Mouse (Mus musculus): ENCODE results near the gene Hspb2.

Gene Hspb2

GRCm38 (mm10) chr9:50752054-50752602 lies at the start of gene Hspb2:
Hspb2 (minus strand) TSS chr9:50752354.
- no peak for DNase-seq (ENCODE audit: low spot score)

GRCm38 (mm10) chr9:50800985-50801384 lies 48.8 kb upstream of the Hspb2 start:
- no peak for DNase-seq (ENCODE audit: low spot score)

GRCm38 (mm10) chr9:50798368-50798767 lies 46.2 kb upstream of the Hspb2 start:
- DNase-seq (ENCODE audit: low spot score): no peak

GRCm38 (mm10) chr9:50797641-50798040 lies 45.5 kb upstream of the Hspb2 start:
- no peak for DNase-seq (ENCODE audit: low spot score)

GRCm38 (mm10) chr9:50796776-50797175 lies 44.6 kb upstream of the Hspb2 start:
- DNase-seq (ENCODE audit: low spot score): no peak

GRCm38 (mm10) chr9:50795266-50795665 lies 43.1 kb upstream of the Hspb2 start:
- no peak for DNase-seq (ENCODE audit: low spot score)

GRCm38 (mm10) chr9:50782155-50782554 lies 30.0 kb upstream of the Hspb2 start:
- DNase-seq (ENCODE audit: low spot score): no peak

GRCm38 (mm10) chr9:50776162-50776760 lies 24.1 kb upstream of the Hspb2 start:
- DNase-seq (ENCODE audit: low spot score): no peak

- DNase-seq (ENCODE audit: low spot score): no peak
Measured at GRCm38 (mm10) chr9:50775662-50776126, 23.5 kb upstream of the Hspb2 start.

- peak; percentile 70 for DNase-seq (ENCODE audit: low spot score)
Measured at GRCm38 (mm10) chr9:50774991-50775612, 22.9 kb upstream of the Hspb2 start, which contains the start of the genes Alg9 and 1110032A03Rik. Alg9 (plus strand) TSS chr9:50775019. 1110032A03Rik (minus strand) TSS chr9:50775520.

GRCm38 (mm10) chr9:50774026-50774462 lies 21.9 kb upstream of the Hspb2 start:
- no peak for DNase-seq (ENCODE audit: low spot score)

GRCm38 (mm10) chr9:50770011-50770410 lies 17.9 kb upstream of the Hspb2 start:
- DNase-seq (ENCODE audit: low spot score): no peak

GRCm38 (mm10) chr9:50768107-50769002 lies 16.2 kb upstream of the Hspb2 start, which contains the start of gene Fdxacb1:
Fdxacb1 (plus strand) TSS chr9:50768236.
- DNase-seq (ENCODE audit: low spot score): peak; percentile 97

GRCm38 (mm10) chr9:50767531-50768106 lies 15.5 kb upstream of the Hspb2 start:
- DNase-seq (ENCODE audit: low spot score): no peak

GRCm38 (mm10) chr9:50763331-50763730 lies 11.2 kb upstream of the Hspb2 start:
- no peak for DNase-seq (ENCODE audit: low spot score)

GRCm38 (mm10) chr9:50761520-50762243 lies 9.5 kb upstream of the Hspb2 start:
- no peak for DNase-seq (ENCODE audit: low spot score)

GRCm38 (mm10) chr9:50756711-50757110 lies 4.6 kb upstream of the Hspb2 start:
- DNase-seq (ENCODE audit: low spot score): no peak

GRCm38 (mm10) chr9:50753947-50754346 lies 1.8 kb upstream of the Hspb2 start:
- DNase-seq (ENCODE audit: low spot score): no peak

GRCm38 (mm10) chr9:50752784-50753615 lies 846 bp upstream of the Hspb2 start:
- DNase-seq (ENCODE audit: low spot score): peak; percentile 65

- no peak for DNase-seq (ENCODE audit: low spot score)
Measured at GRCm38 (mm10) chr9:50751323-50751722, 831 bp downstream of the Hspb2 start, which contains the start of gene Cryab. Cryab (plus strand) TSS chr9:50751325.

Data from ovary, adult 18-20 months (tissue).